Mouse (Mus musculus) kidney, postnatal 25 days (tissue): ENCODE measurements at regions not wholly inside any gene's neighbourhood (a gene's known extent, or its start where the extent isn't known, plus 50 kb on each side); places are given as distances from the start of the nearest gene placed in this dataset.

ENCODE experiments used
- DNase-seq, 2 experiments: peaks; one replicate each; pipeline ENCODE4 v3.0.0; 2021; ENCODE audit warnings: mixed read lengths in 2 of 2

DNA sequence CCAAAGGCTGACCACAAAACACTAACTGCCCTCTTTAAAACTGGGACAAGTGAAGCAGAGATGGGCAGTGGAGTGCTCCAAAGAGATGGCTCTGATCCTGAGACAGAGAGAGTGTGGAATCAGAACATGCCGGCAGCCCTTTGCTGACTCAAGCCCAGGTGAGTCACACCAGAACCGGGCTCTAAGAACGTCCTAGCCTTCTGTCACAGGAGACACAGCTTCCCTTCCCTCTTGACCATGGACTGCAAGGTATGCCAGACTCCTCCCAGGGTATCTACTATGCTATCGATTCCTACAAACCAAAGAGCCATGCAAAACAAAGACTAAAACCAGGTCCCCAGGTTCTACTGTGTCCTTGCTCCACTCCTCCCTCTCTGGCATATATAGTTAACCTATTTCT lies 98.0 kb downstream of the Dhx15 start:
- no peak for DNase-seq

DNA sequence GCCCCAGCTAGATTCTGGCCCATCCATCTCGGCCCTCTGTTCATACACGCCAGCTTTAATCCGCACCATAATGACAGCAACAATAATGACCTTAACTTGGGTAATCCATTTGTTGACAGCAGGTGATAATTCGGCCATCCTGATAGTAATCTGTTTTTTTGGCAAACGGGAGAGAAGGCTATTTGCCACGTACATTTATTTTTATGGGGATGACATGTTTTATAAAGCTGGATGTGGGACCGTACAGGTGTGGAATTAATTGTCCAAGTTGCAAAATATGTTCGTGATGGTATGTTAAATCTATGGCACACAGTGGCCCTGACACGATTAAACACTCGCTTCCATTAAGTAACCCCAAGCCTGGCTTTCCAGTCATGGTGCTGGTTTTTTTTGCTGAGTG lies 102.2 kb downstream of the Dhx15 start:
- DNase-seq: peak in 1 of 2 experiments; percentile 12

DNA sequence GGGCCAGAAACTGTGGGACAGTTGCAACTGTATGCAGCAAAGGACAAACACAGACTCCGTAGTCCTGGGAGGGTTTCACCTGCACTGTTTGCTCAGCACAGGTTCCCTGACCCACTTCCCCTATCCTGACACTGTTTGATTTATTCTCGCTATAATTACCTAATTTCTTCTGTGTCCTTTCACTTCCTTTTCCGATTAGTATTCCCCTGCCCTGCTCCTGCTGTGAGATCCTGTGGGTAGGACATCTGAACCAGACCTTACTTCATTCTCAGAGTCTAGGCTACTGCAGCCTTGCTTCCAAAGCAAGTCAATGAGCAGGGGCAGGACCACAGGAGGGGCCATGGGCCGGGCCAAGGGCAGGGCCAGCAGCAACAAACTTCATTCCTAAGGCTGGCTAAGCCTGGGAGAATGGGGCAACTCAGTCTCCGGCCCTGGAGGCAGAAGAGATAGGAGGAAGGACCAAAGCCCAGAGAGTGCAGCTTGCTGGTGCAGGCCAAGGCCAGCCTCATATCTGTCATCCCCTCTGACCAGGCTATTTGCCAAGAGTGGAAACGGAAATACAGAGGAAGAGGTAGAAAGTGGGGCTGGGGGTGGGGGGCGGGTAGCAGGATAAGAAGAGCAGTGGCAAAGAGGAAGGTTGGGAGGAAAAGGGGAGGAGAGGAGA lies 103.4 kb downstream of the Dhx15 start:
- DNase-seq: peak in 1 of 2 experiments; percentile 20

GRCm38 (mm10) chr5:52080268-52080667 lies 110.0 kb downstream of the Dhx15 start:
- no peak for DNase-seq

- DNase-seq: no peak
These were observed 112.6 kb downstream of the Dhx15 start for GRCm38 (mm10) chr5:52077696-52078095.

DNA sequence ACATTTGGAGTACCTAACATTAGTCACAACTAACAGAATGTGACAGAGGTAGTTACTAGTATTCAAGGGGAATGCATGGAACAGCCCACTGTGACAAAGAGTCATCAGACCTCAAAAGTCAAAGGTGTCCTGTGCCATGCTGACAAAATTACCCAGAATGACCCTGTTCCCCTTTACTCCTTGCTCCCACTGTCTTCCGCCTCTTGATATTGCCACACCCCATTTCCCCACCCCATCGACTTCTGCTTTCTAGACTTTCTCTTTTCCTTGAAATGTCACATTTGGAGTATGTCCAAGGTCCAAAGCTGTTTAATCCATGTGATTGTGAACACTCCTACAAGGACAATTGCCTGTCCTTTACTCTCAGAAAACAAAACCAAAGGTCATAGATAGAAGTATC lies 115.2 kb downstream of the Dhx15 start:
- DNase-seq: no peak

- DNase-seq: peak; percentile 86 to 92
These were observed 125.4 kb downstream of the Dhx15 start for GRCm38 (mm10) chr5:52064804-52065451.

- peak in 1 of 2 experiments; percentile 52 for DNase-seq
These were observed 128.1 kb downstream of the Dhx15 start for GRCm38 (mm10) chr5:52062214-52062613.

GRCm38 (mm10) chr5:52061226-52061625 lies 129.1 kb downstream of the Dhx15 start:
- DNase-seq: no peak

GRCm38 (mm10) chr5:52057261-52057660 lies 133.1 kb downstream of the Dhx15 start:
- no peak for DNase-seq

GRCm38 (mm10) chr5:52052072-52052465 lies 138.2 kb downstream of the Dhx15 start:
- no peak for DNase-seq

DNA sequence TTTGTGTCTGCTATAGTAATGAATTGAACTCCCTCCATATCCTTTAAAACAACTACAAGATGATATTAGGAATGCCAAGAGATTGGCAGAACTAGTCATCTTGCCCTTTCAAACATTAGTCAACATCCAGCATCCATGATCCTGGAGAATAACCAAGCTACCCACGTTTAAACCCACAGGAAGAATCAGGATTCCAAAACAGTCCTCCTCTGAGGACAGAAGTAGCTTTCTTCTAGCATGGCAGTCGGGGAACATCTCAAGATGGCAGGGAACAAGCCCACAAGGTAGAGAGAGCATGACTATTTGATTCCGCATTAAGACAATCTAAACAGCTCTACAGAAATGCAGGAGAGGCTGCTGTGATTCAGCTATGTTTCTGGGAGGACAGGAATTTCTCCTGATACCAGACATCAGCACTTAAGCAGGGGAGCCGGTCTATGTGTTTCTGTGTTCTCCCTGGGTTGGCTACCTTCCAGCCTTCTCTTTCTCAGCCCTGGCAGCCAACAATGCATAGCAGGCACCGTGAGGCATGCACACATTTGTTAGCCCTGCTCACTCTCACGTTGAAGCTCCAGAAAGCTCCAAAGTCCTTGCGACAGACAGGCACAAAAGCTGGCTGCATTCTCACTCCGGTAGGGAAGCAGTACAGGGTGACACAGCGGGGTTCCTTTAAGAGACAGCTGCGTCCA lies 138.8 kb downstream of the Dhx15 start:
- peak in 1 of 2 experiments; percentile 3 for DNase-seq

GRCm38 (mm10) chr5:52048790-52049189 lies 141.5 kb downstream of the Dhx15 start:
- DNase-seq: no peak

DNA sequence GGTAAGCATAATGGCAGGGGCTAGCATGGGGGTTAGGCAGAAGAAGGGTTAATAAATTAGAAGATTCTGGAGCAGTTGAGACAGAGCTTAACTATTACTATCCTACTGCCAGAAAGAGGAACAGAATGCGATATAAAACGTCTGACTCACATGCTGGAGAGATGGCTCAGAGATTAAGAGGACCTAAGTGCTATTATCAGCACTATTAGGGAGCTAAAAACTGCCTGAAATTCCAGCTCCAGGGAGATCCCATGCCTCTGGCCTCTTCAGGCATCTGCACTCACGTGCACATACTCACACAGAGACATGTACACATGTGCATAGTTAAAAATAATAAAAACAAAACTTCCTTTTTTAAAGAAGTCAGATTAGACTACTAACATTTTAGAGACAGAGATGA lies 143.6 kb downstream of the Dhx15 start:
- DNase-seq: no peak

GRCm38 (mm10) chr5:52044101-52044500 lies 146.2 kb downstream of the Dhx15 start:
- no peak for DNase-seq

GRCm38 (mm10) chr5:52041447-52041846 lies 148.9 kb downstream of the Dhx15 start:
- DNase-seq: no peak

DNA sequence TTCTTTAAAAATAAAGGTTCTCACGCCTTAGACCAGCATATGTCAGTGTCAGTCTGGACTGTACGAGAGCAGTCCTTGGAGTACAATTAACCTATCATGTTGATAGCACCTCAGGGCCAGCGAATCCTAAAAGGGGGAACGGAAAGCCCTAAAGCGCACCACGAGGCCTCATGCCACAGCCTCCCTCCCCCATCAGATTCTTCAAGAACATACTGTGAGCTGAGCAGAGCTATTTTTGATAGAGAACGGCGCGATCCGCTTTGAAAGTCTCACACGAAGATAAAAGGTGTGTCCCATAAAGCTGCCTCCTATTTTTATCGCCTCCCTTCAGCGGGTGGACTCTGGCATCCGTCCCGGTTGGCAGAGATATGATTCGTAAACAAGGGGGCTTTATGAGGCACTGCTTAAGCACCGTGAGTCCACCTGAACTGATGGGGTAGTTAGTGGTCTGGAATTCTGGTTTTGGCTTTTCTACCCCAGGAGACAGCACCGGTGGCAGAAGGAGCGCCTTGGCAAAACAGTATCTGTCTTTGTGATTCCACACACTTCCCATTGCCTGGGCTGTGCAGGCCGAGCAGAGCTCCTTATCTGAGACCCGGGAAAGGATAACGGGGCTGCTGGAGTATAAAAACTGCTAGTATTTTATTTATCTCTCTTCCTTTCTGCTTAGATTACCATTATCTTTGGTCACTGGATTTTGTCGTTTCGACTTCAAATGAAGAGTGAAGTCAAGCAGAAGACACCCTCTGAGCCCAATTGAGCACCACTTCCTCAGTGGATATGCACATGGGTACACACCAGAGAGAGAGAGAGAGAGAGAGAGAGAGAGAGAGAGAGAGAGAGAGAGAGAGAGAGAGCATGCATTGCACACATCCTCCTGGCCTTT lies 149.6 kb downstream of the Dhx15 start:
- DNase-seq: no peak

GRCm38 (mm10) chr5:52035339-52035738 lies 155.0 kb downstream of the Dhx15 start:
- DNase-seq: no peak

DNA sequence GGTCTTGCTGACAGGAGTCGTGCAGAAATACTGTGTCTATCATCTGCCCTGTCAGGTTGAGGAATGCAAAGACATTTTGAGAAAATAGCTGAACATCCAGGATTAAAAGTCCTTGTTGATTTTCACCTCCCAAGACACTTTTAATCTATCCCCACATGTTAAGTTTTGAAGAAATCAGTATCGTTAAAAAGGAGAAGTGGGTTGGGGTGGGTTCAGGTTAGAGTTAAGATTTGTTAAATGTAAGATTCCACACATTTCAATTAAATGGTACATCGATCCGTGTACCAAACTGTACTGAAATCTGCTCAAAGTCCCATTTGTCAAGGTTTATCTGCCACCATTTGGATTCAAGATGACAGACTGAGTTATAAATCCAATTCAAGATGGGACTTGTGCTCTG lies 162.8 kb downstream of the Dhx15 start:
- no peak for DNase-seq

DNA sequence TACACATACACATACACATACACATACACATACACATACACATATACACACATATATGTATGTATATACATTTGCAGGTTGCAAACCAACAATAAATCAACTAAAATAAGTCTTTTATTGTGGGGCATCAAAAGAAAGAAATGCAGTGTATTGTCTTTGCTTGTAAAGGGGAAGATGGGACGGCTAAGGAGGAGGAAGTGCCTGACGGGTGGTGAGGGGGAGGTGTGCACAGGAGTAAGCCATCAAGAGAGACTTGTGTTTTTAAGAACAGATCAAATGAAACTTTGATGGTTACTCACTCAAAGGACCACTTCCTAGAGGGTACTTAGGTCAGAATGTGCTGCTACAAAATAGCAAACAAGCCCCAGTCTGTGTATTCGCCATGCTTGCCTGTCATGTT lies 164.2 kb downstream of the Dhx15 start:
- no peak for DNase-seq

GRCm38 (mm10) chr5:52023212-52023611 lies 167.1 kb downstream of the Dhx15 start:
- no peak for DNase-seq

GRCm38 (mm10) chr5:52016992-52017391 lies 173.3 kb downstream of the Dhx15 start:
- DNase-seq: no peak

- DNase-seq: no peak
These were observed 174.5 kb downstream of the Dhx15 start for GRCm38 (mm10) chr5:52015786-52016185.
